Mouse (Mus musculus): ENCODE data around the gene Gba2. TPM values are rescaled to one million over a fixed set of nuclear protein-coding genes. Genes with fewer than 3 reads are reported as not detected.

Gene Gba2
- polyA plus RNA-seq (2014; fragmentation: Nextera tagmentation; extraction: Ambion mirVana), result 16.5 and 16.7 TPM in 2 replicates

DNA sequence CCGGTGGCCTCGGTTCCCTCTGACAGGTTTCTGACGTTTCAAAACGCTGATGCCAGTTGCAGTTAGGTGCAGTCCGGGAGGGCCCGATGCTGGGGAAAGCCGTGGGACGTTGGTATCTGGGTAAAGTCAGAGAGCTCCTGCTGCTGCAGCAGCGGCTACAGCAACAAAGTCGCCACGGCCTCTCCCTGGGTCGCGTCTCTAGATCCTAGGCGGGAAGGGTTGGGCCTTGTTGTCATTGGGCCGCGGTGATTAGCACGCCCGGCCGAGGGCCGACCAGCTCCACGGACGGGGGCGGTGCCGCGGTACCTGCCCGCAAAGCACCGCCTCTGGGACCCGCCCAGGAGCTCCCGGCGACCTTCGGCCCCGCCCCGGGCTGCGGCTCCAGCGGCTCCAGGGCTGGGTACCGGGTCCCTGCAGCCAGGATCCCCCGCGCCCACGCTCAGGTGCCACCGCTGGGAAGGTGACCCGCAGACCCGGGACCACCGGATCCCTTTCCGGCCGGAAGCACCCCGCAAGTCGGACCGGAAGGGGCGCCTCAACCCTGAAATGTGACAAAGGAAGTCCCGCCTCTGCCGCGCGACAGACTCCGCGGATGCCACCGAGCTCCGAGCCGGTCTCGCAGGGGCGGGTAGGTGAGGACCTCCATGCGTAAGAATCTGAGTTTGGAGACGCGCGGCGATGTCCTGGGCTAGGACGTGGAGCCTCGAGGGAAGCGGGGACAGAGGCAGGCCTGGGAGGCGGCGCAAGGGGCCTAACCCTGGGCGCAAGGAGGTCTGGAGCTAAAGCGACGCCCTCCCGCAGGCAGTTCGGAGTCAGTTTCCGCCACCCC lies at the start of gene Gba2, which contains the start of gene Rgp1:
Gene Gba2, minus strand, starts transcription at position 498 of the 829 bp plus-strand sequence.
Gene Rgp1, plus strand, starts transcription at position 340 of the 829 bp plus-strand sequence.
- under 1% methylated on average over 75 of the region's 76 CpGs for WGBS
- Histone ChIP-seq H3K9me3 (ENCODE audit: control insufficient read depth, low read length) (no peaks in the 10 kb centered on the region), H3K36me3 (ENCODE audit: control insufficient read depth, insufficient read depth, low read length) (peaks cover 55% of the 10 kb centered on the region), H3K27ac (replicated peaks in 1 of 2; ENCODE audit: control insufficient read depth in 1 of 2, insufficient read depth in 1 of 2, low read depth in 2 of 2, low read length in 2 of 2) (peak within 1 kb of the TSS; percentile 78 to 91), H3K9ac (ENCODE audit: low read length) (peak within 1 kb of the TSS; percentile 80), H3K4me3 (ENCODE audit: control insufficient read depth in 1 of 2, insufficient read depth in 1 of 2, low read depth in 1 of 2, low read length in 2 of 2) (peak within 1 kb of the TSS; percentile 86 to 88), H3K4me1 (ENCODE audit: control insufficient read depth in 2 of 2, insufficient read depth in 2 of 2, low read length in 2 of 2) (peaks cover 14 to 30% of the 10 kb centered on the region in 2 experiments), H3K4me2 (ENCODE audit: low read length) (peak within 1 kb of the TSS; percentile 95), H3K27me3 (ENCODE audit: control insufficient read depth, insufficient read depth, low read length) (no peaks in the 10 kb centered on the region)
- ATAC-seq (ENCODE audit: insufficient number of reproducible peaks, insufficient read depth, low FRiP score, low read depth), result peak; percentile 93

DNA sequence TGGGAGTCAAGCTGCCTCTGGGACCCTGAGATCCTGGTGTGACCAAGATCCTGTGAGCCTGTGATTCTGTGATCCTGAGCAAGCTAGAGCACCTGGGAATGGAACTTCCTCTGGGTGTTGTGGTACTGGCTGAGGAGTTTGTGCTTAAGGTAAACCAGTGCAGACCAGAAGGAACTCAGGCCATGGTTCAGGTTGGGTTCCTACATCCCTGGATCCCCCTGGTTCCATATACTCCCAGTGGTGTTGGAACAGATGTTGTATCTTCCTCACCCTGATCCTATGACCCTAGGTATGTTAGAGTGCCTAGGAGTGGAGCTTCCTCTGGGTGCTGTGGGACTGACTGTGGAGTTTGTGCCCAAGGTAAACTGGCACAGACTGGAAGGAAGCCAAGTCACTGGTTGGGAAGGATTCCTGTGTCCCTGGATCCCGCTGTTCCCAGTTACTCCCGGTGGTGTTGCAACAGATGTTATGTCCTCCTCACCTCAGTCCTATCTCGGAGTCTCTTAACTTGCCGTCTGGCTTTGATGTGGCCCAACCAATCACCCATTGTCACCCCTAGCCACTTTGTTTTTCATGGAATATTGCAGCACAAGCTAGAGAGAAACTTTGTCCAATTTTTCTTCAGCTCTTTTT lies 41.6 kb upstream of the Gba2 start:
- no peak overlapping the region for H3K4me2 ChIP-seq (ENCODE audit: low read length)
- peaks cover 7% of the 10 kb centered on the region for H3K9me3 ChIP-seq (ENCODE audit: control insufficient read depth, low read length)
- no peak for ATAC-seq (ENCODE audit: insufficient number of reproducible peaks, insufficient read depth, low FRiP score, low read depth)
- no peak overlapping the region for H3K27ac ChIP-seq (replicated peaks in 1 of 2; ENCODE audit: control insufficient read depth in 1 of 2, insufficient read depth in 1 of 2, low read depth in 2 of 2, low read length in 2 of 2)
- H3K4me1 ChIP-seq (ENCODE audit: control insufficient read depth in 2 of 2, insufficient read depth in 2 of 2, low read length in 2 of 2), result no peaks in the 10 kb centered on the region
- no peak overlapping the region for H3K9ac ChIP-seq (ENCODE audit: low read length)
- no peak overlapping the region for H3K4me3 ChIP-seq (ENCODE audit: control insufficient read depth in 1 of 2, insufficient read depth in 1 of 2, low read depth in 1 of 2, low read length in 2 of 2)
- no peaks in the 10 kb centered on the region for H3K36me3 ChIP-seq (ENCODE audit: control insufficient read depth, insufficient read depth, low read length)
- WGBS, result 70% methylated on average over 4 of the region's 4 CpGs
- no peaks in the 10 kb centered on the region for H3K27me3 ChIP-seq (ENCODE audit: control insufficient read depth, insufficient read depth, low read length)

DNA sequence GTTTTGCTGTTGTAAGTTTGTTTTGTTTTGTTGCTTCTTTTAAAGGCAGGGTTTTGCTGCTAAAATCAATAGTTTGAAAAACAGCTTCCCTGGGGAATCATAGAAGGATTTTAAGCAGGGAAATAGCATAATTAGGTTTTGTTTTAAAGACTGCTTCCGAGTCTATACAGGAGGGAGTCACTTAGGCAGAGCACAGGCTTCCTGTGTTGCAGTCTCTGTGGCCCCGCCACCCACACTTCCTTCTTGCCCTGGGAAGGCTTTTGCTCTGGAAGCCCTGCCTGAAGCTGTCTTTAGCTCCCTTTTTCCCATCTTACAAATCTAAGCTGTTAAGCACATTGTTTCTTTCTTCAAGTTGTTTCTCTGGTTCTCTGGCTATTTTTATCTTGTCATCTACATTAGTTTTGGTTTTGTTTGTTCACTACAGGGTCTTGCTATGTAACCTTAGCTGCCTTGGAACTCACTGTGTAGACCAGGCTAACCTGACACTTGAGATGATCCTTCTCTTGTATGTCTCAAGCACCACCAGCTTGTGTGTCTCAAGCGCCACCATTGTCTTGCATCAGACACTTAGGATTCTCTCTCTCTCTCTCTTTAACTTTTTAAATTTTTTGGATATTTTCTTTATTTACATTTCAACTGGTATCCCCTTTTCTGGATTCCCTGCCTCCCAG lies 34.5 kb upstream of the Gba2 start:
- no peaks in the 10 kb centered on the region for H3K9me3 ChIP-seq (ENCODE audit: control insufficient read depth, low read length)
- H3K27me3 ChIP-seq (ENCODE audit: control insufficient read depth, insufficient read depth, low read length), result no peaks in the 10 kb centered on the region
- no peak overlapping the region for H3K4me2 ChIP-seq (ENCODE audit: low read length)
- no peak overlapping the region for H3K27ac ChIP-seq (replicated peaks in 1 of 2; ENCODE audit: control insufficient read depth in 1 of 2, insufficient read depth in 1 of 2, low read depth in 2 of 2, low read length in 2 of 2)
- no peaks in the 10 kb centered on the region for H3K36me3 ChIP-seq (ENCODE audit: control insufficient read depth, insufficient read depth, low read length)
- ATAC-seq (ENCODE audit: insufficient number of reproducible peaks, insufficient read depth, low FRiP score, low read depth), result no peak
- H3K9ac ChIP-seq (ENCODE audit: low read length), result no peak overlapping the region
- 56% methylated on average over 3 of the region's 3 CpGs for WGBS
- H3K4me3 ChIP-seq (ENCODE audit: control insufficient read depth in 1 of 2, insufficient read depth in 1 of 2, low read depth in 1 of 2, low read length in 2 of 2), result no peak overlapping the region
- no peaks in the 10 kb centered on the region for H3K4me1 ChIP-seq (ENCODE audit: control insufficient read depth in 2 of 2, insufficient read depth in 2 of 2, low read length in 2 of 2)

DNA sequence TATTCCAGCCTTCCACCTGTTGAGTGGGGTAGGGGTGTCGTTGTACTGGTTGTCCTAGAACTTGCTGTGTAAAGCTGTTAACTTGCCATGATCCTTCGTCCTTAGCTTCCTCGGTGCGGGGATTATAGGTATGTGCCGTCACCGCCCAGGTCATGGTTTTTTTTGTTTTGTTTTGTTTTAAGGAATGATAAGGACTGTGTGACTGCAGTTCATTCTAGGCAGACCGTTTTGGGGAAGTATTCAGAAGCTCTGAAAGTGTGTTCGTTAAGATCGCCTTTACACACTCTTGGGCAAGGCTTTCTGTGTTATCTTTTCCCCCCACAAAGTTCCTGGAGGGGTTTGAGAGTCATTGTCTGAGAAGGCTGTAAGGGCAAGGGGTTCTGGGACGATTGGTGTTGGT lies 33.9 kb upstream of the Gba2 start:
- Histone ChIP-seq H3K4me3 (ENCODE audit: control insufficient read depth in 1 of 2, insufficient read depth in 1 of 2, low read depth in 1 of 2, low read length in 2 of 2) (no peak overlapping the region), H3K36me3 (ENCODE audit: control insufficient read depth, insufficient read depth, low read length) (no peaks in the 10 kb centered on the region), H3K27me3 (ENCODE audit: control insufficient read depth, insufficient read depth, low read length) (no peaks in the 10 kb centered on the region), H3K27ac (replicated peaks in 1 of 2; ENCODE audit: control insufficient read depth in 1 of 2, insufficient read depth in 1 of 2, low read depth in 2 of 2, low read length in 2 of 2) (no peak overlapping the region), H3K4me2 (ENCODE audit: low read length) (no peak overlapping the region), H3K9ac (ENCODE audit: low read length) (no peak overlapping the region), H3K4me1 (ENCODE audit: control insufficient read depth in 2 of 2, insufficient read depth in 2 of 2, low read length in 2 of 2) (no peaks in the 10 kb centered on the region), H3K9me3 (ENCODE audit: control insufficient read depth, low read length) (no peaks in the 10 kb centered on the region)
- WGBS, result 53% methylated on average over 10 of the region's 10 CpGs
- ATAC-seq (ENCODE audit: insufficient number of reproducible peaks, insufficient read depth, low FRiP score, low read depth), result no peak

GRCm38 (mm10) chr4:43604751-43605685 lies 26.3 kb upstream of the Gba2 start:
- no peak overlapping the region for H3K9ac ChIP-seq (ENCODE audit: low read length)
- no peak for ATAC-seq (ENCODE audit: insufficient number of reproducible peaks, insufficient read depth, low FRiP score, low read depth)
- H3K36me3 ChIP-seq (ENCODE audit: control insufficient read depth, insufficient read depth, low read length), result no peaks in the 10 kb centered on the region
- no peaks in the 10 kb centered on the region for H3K9me3 ChIP-seq (ENCODE audit: control insufficient read depth, low read length)
- H3K4me1 ChIP-seq (ENCODE audit: control insufficient read depth in 2 of 2, insufficient read depth in 2 of 2, low read length in 2 of 2), result peaks cover 7% of the 10 kb centered on the region in 2 experiments; a peak in 3 of 4 replicates
- H3K4me2 ChIP-seq (ENCODE audit: low read length), result no peak overlapping the region
- no peak overlapping the region for H3K4me3 ChIP-seq (ENCODE audit: control insufficient read depth in 1 of 2, insufficient read depth in 1 of 2, low read depth in 1 of 2, low read length in 2 of 2)
- no peak overlapping the region for H3K27ac ChIP-seq (replicated peaks in 1 of 2; ENCODE audit: control insufficient read depth in 1 of 2, insufficient read depth in 1 of 2, low read depth in 2 of 2, low read length in 2 of 2)
- WGBS, result 42% methylated on average over 9 of the region's 9 CpGs
- H3K27me3 ChIP-seq (ENCODE audit: control insufficient read depth, insufficient read depth, low read length), result no peaks in the 10 kb centered on the region

GRCm38 (mm10) chr4:43604099-43604498 lies 25.4 kb upstream of the Gba2 start:
- no peaks in the 10 kb centered on the region for H3K36me3 ChIP-seq (ENCODE audit: control insufficient read depth, insufficient read depth, low read length)
- no peak overlapping the region for H3K9ac ChIP-seq (ENCODE audit: low read length)
- no peaks in the 10 kb centered on the region for H3K27me3 ChIP-seq (ENCODE audit: control insufficient read depth, insufficient read depth, low read length)
- H3K4me2 ChIP-seq (ENCODE audit: low read length), result no peak overlapping the region
- no peaks in the 10 kb centered on the region for H3K9me3 ChIP-seq (ENCODE audit: control insufficient read depth, low read length)
- H3K4me3 ChIP-seq (ENCODE audit: control insufficient read depth in 1 of 2, insufficient read depth in 1 of 2, low read depth in 1 of 2, low read length in 2 of 2), result no peak overlapping the region
- no peak for ATAC-seq (ENCODE audit: insufficient number of reproducible peaks, insufficient read depth, low FRiP score, low read depth)
- peaks cover 7% of the 10 kb centered on the region in 2 experiments; a peak in 3 of 4 replicates for H3K4me1 ChIP-seq (ENCODE audit: control insufficient read depth in 2 of 2, insufficient read depth in 2 of 2, low read length in 2 of 2)
- 66% methylated on average over 3 of the region's 3 CpGs for WGBS
- H3K27ac ChIP-seq (replicated peaks in 1 of 2; ENCODE audit: control insufficient read depth in 1 of 2, insufficient read depth in 1 of 2, low read depth in 2 of 2, low read length in 2 of 2), result no peak overlapping the region

Measured in heart, embryonic 14.5 days (tissue).